Mouse (Mus musculus) liver, embryonic 13.5 days (tissue): ENCODE measurements at regions not wholly inside any gene's neighbourhood (a gene's known extent, or its start where the extent isn't known, plus 50 kb on each side); places are given as distances from the start of the nearest gene placed in this dataset.
"Not testable (repeated sequence)": the region's sequence is repeated elsewhere in the genome, so short reads cannot be mapped to it uniquely, and the experiment has no call there.

ENCODE experiments used
- ATAC-seq: fragments of 200-750 bp; cut with Nextera tagmentation; 2 replicates; pipeline ENCODE4 v1.8.0; 2017; ENCODE audit warnings: low read depth, mild to moderate bottlenecking, moderate number of reproducible peaks, moderate library complexity
- DNase-seq: peaks from one replicate; pipeline ENCODE4 v3.0.0; 2022
- H3K27ac ChIP-seq: fragments of 300-500 bp; sonication (generic); 2 replicates; pipeline ENCODE4 v1.5.1; 2015; ENCODE audit warnings: moderate library complexity, mild to moderate bottlenecking, inconsistent platforms
- H3K27me3 ChIP-seq: fragments of 300-500 bp; sonication (generic); 2 replicates; pipeline ENCODE4 v1.6.1; 2015; ENCODE audit warnings: mild to moderate bottlenecking, inconsistent platforms
- H3K36me3 ChIP-seq: fragments of 300-500 bp; sonication (generic); 2 replicates; pipeline ENCODE4 v1.6.1; 2015; ENCODE audit warnings: mild to moderate bottlenecking, inconsistent platforms
- H3K4me1 ChIP-seq: fragments of 300-500 bp; sonication (generic); replicated peaks from 2 replicates; pipeline ENCODE4 v1.6.1; 2015; ENCODE audit warnings: inconsistent platforms
- H3K4me2 ChIP-seq: fragments of 300-500 bp; sonication (generic); 2 replicates; pipeline ENCODE4 v1.6.1; 2015; ENCODE audit warnings: inconsistent platforms, mild to moderate bottlenecking, moderate library complexity
- H3K4me3 ChIP-seq: fragments of 300-500 bp; sonication (generic); replicated peaks from 2 replicates; pipeline ENCODE4 v1.5.1; 2015; ENCODE audit warnings: mild to moderate bottlenecking, inconsistent platforms
- H3K9ac ChIP-seq: fragments of 300-500 bp; sonication (generic); 2 replicates; pipeline ENCODE4 v1.6.1; 2015; ENCODE audit warnings: mild to moderate bottlenecking, inconsistent platforms
- H3K9me3 ChIP-seq: fragments of 300-500 bp; sonication (generic); replicated peaks from 2 replicates; pipeline ENCODE4 v1.6.1; 2016; ENCODE audit warnings: inconsistent platforms
- WGBS: fragments of 180-500 bp; shearing (Covaris S2); methylation state at CpG from one replicate; pipeline ENCODE4 v1.1.7; 2015; ENCODE audit not compliant: insufficient replicate concordance; 5-methylcytosine and 5-hydroxymethylcytosine counted together

DNA sequence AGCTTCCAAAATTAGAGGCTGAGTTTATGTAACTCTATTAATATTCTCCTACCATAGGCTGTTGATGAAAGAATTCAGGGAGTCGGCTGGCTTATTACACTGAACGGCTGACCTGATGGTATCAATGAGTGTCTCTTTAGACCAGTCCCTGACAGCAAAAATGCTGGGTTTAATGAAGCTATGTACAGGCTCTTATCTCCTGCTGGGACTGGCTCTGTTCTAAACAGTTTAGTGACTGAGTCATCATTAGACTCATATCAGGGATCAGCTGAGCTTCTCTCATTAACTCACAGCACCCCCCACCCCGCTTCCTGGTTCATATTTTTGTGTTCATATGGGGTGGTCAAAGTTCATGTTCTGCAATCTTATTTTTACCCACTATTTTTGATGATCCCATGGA lies 299.0 kb downstream of the Atxn7l3b start:
- no peak overlapping the region for H3K27ac ChIP-seq
- 0 out of 2 replicates have a peak, but pooled peaks have one; percentile 29 for ATAC-seq
- no peak overlapping the region for H3K4me2 ChIP-seq
- no peak for DNase-seq
- H3K4me1 ChIP-seq = no peaks in the 10 kb centered on the region
- WGBS = 66% methylated on average over 3 of the region's 3 CpGs
- peaks cover 4% of the 10 kb centered on the region; the same call in 1 of the 2 replicates for H3K9me3 ChIP-seq
- H3K27me3 ChIP-seq = no peaks in the 10 kb centered on the region
- no peak overlapping the region for H3K4me3 ChIP-seq
- no peak overlapping the region for H3K9ac ChIP-seq
- no peaks in the 10 kb centered on the region for H3K36me3 ChIP-seq

DNA sequence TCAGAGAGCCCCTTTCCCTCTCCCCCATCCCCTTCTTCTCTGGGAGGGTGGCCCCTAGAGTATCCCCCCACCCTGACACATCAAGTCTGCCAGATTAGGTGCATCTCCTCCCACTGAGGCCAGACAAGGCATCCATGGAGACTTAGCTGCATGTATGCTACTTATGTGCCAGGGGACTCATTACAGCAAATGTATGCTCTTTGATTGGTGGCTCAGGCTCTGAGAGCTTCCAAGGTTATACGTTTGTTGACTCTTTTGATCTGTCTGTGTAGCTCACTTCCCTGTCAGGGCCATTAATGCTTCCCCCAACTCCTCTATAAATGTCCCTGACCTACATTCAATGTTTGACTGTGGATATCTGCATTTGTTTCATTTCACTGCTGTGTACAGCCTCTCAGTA lies 293.6 kb downstream of the Atxn7l3b start:
- H3K27me3 ChIP-seq = no peaks in the 10 kb centered on the region
- H3K4me2 ChIP-seq = no peak overlapping the region
- no peak overlapping the region for H3K4me3 ChIP-seq
- H3K9ac ChIP-seq = no peak overlapping the region
- no peak for ATAC-seq
- no peak overlapping the region for H3K27ac ChIP-seq
- no peaks in the 10 kb centered on the region; the same call in 1 of the 2 replicates for H3K9me3 ChIP-seq
- 26% methylated on average over 1 of the region's 1 CpGs for WGBS
- DNase-seq = no peak
- H3K36me3 ChIP-seq = no peaks in the 10 kb centered on the region
- H3K4me1 ChIP-seq = no peaks in the 10 kb centered on the region

DNA sequence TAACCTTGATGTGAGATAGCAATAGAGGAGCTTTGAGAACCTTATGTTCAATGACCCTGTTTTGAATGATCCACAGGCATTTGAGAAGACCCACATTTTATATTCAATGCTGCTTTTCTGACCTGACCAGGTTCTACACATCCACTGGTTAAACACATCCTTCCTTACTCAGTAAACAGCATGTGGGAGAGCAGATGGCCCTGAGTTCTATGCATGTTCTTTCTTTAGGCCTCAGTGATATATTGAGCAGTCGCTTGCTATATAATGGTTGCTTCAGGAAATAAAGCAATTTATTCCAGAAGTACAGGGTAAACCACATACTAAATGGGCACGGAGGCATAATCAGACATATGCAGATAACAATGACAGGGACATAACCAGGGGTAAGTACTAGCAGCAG lies 292.2 kb downstream of the Atxn7l3b start:
- no peaks in the 10 kb centered on the region for H3K4me1 ChIP-seq
- no peaks in the 10 kb centered on the region for H3K27me3 ChIP-seq
- WGBS = 57% methylated on average over 2 of the region's 2 CpGs
- DNase-seq (no peak), ATAC-seq (no peak)
- H3K27ac ChIP-seq = no peak overlapping the region
- no peak overlapping the region for H3K4me3 ChIP-seq
- H3K4me2 ChIP-seq = no peak overlapping the region
- H3K36me3 ChIP-seq = no peaks in the 10 kb centered on the region
- no peaks in the 10 kb centered on the region; the same call in 1 of the 2 replicates for H3K9me3 ChIP-seq
- H3K9ac ChIP-seq = no peak overlapping the region

DNA sequence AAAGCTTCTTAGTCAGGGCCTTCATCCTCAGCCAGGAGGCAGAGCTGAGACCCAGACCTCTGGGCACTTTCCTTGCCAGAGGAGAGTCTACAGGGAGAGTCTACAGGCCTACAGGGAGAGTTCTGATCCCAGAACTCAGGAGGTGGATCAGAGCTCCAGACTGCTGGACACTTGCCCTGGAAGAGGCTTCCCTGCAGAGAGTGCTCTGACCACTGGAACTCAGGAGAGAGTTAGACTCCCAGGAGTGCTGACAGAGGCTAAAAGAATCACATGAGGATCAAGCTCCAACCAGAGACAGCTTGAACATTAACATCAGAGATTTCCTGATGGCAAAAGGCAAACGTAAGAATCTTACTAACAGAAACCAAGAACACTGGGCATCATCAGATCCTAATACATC lies 288.2 kb downstream of the Atxn7l3b start:
- H3K27ac ChIP-seq, H3K4me2 ChIP-seq, H3K9ac ChIP-seq, H3K4me3 ChIP-seq, ATAC-seq, DNase-seq, H3K4me1 ChIP-seq, H3K27me3 ChIP-seq, H3K36me3 ChIP-seq, H3K9me3 ChIP-seq: not testable (repeated sequence)
- 48% methylated on average over 1 of the region's 1 CpGs for WGBS

DNA sequence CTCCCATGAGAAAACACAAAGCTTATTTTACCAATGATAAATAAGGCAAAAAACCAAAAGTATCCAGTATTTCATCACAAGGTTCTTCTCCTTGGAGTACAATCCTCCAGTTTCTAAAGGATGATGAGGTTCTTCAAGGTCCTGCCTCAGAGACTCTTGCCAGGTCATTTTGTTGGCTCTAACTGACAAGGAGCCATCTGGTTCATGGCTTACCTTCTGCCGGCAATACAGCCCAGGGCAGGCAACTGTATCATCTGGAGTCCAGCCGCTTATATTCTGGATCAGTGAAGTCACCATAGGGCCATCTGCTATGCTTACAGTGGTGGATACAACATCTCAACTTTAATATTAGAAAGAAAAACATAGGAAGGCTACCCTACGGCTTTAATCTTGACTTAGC lies 279.8 kb downstream of the Atxn7l3b start:
- H3K9ac ChIP-seq = no peak overlapping the region
- 61% methylated on average over 3 of the region's 3 CpGs for WGBS
- no peaks in the 10 kb centered on the region for H3K27me3 ChIP-seq
- H3K27ac ChIP-seq = no peak overlapping the region
- H3K4me3 ChIP-seq = no peak overlapping the region
- no peaks in the 10 kb centered on the region for H3K9me3 ChIP-seq
- H3K4me1 ChIP-seq = no peaks in the 10 kb centered on the region
- no peaks in the 10 kb centered on the region for H3K36me3 ChIP-seq
- H3K4me2 ChIP-seq = no peak overlapping the region
- no peak for ATAC-seq
- no peak for DNase-seq
